Mouse (Mus musculus): ENCODE results near the gene Ecpas.

DNA sequence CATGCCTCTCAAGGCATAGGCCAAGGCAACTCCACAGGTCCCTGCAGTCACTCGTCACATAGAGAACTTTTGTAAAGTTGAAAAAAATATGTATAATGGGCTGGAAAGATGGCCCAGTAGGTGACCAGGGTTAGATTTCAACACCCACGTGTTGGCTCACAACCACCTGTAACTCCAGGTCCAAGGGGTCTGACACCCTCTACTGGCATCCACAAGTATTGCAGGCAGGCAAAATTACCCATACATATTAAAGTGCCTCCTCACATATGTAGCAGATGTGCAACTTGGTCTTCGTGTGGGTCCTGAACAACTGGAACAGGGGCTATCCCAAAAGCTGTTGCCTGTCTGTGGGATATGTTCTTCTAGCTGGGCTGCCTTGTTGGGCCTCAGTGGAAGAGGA lies 15.1 kb upstream of the Ecpas start:
- TF ChIP-seq EP300 (IDR thresholded peaks at IDR 0.05; ENCODE audit: insufficient read depth, low read depth, low read length), result no peak
- TF ChIP-seq POLR2A (IDR thresholded peaks at IDR 0.05; ENCODE audit: insufficient read depth, low read length), result no peak
